Mouse (Mus musculus): ENCODE measurements around the gene Samd8. TPM values are rescaled to one million over a fixed set of nuclear protein-coding genes. Genes with fewer than 3 reads are reported as not detected.
A peak's percentile ranks its signal among the peaks of the same experiment; 100 is the strongest.

Gene Samd8
- total and polyA plus RNA-seq, 3 experiments = 5.4 to 9.5 (median 7.0) TPM

DNA sequence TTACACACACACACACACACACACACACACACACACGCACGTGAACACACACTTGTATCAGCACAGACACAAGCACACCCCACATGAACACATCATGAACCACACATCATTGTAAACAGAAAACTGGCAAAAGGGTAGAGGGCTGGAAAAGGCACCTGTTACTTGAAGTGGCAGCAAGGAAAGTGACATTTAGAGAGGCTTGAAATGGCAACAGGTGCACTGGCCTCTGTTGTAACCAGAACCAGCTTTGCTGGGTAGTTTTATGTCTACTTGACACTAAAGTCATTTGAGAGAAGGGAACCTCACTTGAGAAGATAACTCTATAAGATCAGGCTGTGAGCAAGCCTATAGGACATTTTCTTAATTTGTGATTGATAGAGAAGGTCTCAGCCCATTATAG is 59.1 kb downstream of the Samd8 start:
- Histone ChIP-seq H3K4me1 (ENCODE audit: control insufficient read depth in 1 of 2, insufficient read depth in 2 of 2) (peaks cover 14 to 41% of the 10 kb centered on the region in 2 experiments), H3K9me3 (replicated peaks; ENCODE audit: low read length) (no peaks in the 10 kb centered on the region), H3K79me2 (replicated peaks; ENCODE audit: control insufficient read depth, extremely low read depth, insufficient read depth, poor library complexity, severe bottlenecking) (no peaks in the 10 kb centered on the region), H3K9ac (ENCODE audit: insufficient read depth, low read depth) (no peak overlapping the region), H3K27ac (ENCODE audit: insufficient read depth, low read depth) (no peak overlapping the region), H3K4me3 (replicated peaks in 1 of 3; ENCODE audit: low read depth in 2 of 3, low read length in 2 of 3, poor library complexity in 1 of 3) (no peak overlapping the region), H3K36me3 (replicated peaks in 1 of 2; ENCODE audit: control insufficient read depth in 1 of 2, insufficient read depth in 1 of 2, low read length in 1 of 2) (no peaks in the 10 kb centered on the region), H3K4me2 (ENCODE audit: insufficient read depth, low read depth, poor library complexity, severe bottlenecking) (no peak overlapping the region), H3K27me3 (replicated peaks) (no peaks in the 10 kb centered on the region)
- dilution Hi-C loops (cut with MboI; ENCODE audit: extremely low pct_ligation_motif_present, extremely low pct_unique_long_range_greater_than_20kb, low sequenced_read_pairs) (no loop called here), in situ Hi-C loops (cut with MboI; ENCODE audit: low pct_ligation_motif_present, low pct_unique_long_range_greater_than_20kb, low sequenced_read_pairs) (no loop called here)
- TF ChIP-seq USF1 (IDR thresholded peaks at IDR 0.05; ENCODE audit: low read depth, low read length) = no peak
- TF ChIP-seq JUN (IDR thresholded peaks at IDR 0.05; ENCODE audit: insufficient read depth, low read depth, low read length) = no peak
- TF ChIP-seq MAZ (IDR thresholded peaks at IDR 0.05; ENCODE audit: low read depth, low read length) = no peak
- DNase-seq (ENCODE audit: extremely low read depth) = no peak

DNA sequence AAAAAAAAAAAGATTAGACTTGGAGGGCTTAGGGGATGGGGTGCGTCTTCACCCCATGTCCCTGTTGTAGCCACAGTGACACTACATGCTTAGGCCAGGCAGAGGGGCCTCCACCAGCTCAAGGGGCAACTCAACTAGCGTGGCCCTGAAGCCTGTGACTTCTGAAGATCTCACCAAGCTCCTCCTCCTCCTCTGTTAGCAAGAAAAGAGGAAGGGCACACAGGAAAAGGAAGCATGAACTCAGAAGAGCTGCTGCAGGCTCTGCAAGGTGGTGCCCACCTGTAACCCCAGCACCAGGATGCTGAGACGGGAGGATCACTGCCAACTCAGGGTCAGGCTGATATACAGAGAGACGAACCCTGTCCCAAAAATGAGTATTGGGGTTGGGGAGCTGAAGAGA is 61.0 kb downstream of the Samd8 start:
- Histone ChIP-seq H3K9ac (ENCODE audit: insufficient read depth, low read depth) (no peak overlapping the region), H3K36me3 (replicated peaks in 1 of 2; ENCODE audit: control insufficient read depth in 1 of 2, insufficient read depth in 1 of 2, low read length in 1 of 2) (no peaks in the 10 kb centered on the region), H3K9me3 (replicated peaks; ENCODE audit: low read length) (no peaks in the 10 kb centered on the region), H3K27me3 (replicated peaks) (no peaks in the 10 kb centered on the region), H3K4me3 (replicated peaks in 1 of 3; ENCODE audit: low read depth in 2 of 3, low read length in 2 of 3, poor library complexity in 1 of 3) (no peak overlapping the region), H3K4me2 (ENCODE audit: insufficient read depth, low read depth, poor library complexity, severe bottlenecking) (no peak overlapping the region), H3K79me2 (replicated peaks; ENCODE audit: control insufficient read depth, extremely low read depth, insufficient read depth, poor library complexity, severe bottlenecking) (no peaks in the 10 kb centered on the region), H3K27ac (ENCODE audit: insufficient read depth, low read depth) (no peak overlapping the region), H3K4me1 (ENCODE audit: control insufficient read depth in 1 of 2, insufficient read depth in 2 of 2) (peaks cover 13 to 36% of the 10 kb centered on the region in 2 experiments)
- dilution Hi-C loops (cut with MboI; ENCODE audit: extremely low pct_ligation_motif_present, extremely low pct_unique_long_range_greater_than_20kb, low sequenced_read_pairs) = no loop called here
- in situ Hi-C loops (cut with MboI; ENCODE audit: low pct_ligation_motif_present, low pct_unique_long_range_greater_than_20kb, low sequenced_read_pairs) = loop anchor here (5.0 kb wide), 1 partner anchor 41 kb away; no protein-coding TSS in a partner anchor
- no peak for TF ChIP-seq CHD2 (IDR thresholded peaks at IDR 0.05; ENCODE audit: low read length)
- no peak for TF ChIP-seq ZMIZ1 (IDR thresholded peaks at IDR 0.05; ENCODE audit: low read depth, low read length)
- no peak for TF ChIP-seq ETS1 (conservative IDR thresholded peaks at IDR 0.05; ENCODE audit: low read depth, low read length)
- no peak for TF ChIP-seq ELF1 (IDR thresholded peaks at IDR 0.05; ENCODE audit: low read depth, low read length)
- TF ChIP-seq CHD1 (IDR thresholded peaks at IDR 0.05; ENCODE audit: low read depth, low read length) = no peak
- TF ChIP-seq BHLHE40 (IDR thresholded peaks at IDR 0.05; ENCODE audit: low read depth, low read length) = no peak
- no peak for TF ChIP-seq MEF2A (IDR thresholded peaks at IDR 0.05; ENCODE audit: borderline replicate concordance, low read depth, low read length)
- no peak for TF ChIP-seq JUND (conservative IDR thresholded peaks at IDR 0.05; ENCODE audit: low read depth, low read length)
- no peak for TF ChIP-seq ZNF384 (IDR thresholded peaks at IDR 0.05; ENCODE audit: low read depth, low read length)
- no peak for TF ChIP-seq EP300 (IDR thresholded peaks at IDR 0.05; ENCODE audit: low read length)
- TF ChIP-seq SMC3 (IDR thresholded peaks at IDR 0.05; ENCODE audit: low read depth, low read length) = no peak
- no peak for TF ChIP-seq MAFK (IDR thresholded peaks at IDR 0.05; ENCODE audit: insufficient replicate concordance, low read length)
- TF ChIP-seq JUN (IDR thresholded peaks at IDR 0.05; ENCODE audit: insufficient read depth, low read depth, low read length) = no peak
- TF ChIP-seq POLR2AphosphoS2 (IDR thresholded peaks at IDR 0.05; ENCODE audit: low read depth, low read length) = no peak
- TF ChIP-seq MXI1 (IDR thresholded peaks at IDR 0.05; ENCODE audit: low read depth, low read length) = no peak
- no peak for TF ChIP-seq RCOR1 (conservative IDR thresholded peaks at IDR 0.05; ENCODE audit: low read depth, low read length)
- no peak for TF ChIP-seq RAD21 (IDR thresholded peaks at IDR 0.05; ENCODE audit: low read depth, low read length)
- TF ChIP-seq ZC3H11A (IDR thresholded peaks at IDR 0.05; ENCODE audit: low read depth, low read length) = no peak
- TF ChIP-seq E2F4 (IDR thresholded peaks at IDR 0.05; ENCODE audit: insufficient replicate concordance, low read depth, low read length) = no peak
- no peak for TF ChIP-seq MAZ (IDR thresholded peaks at IDR 0.05; ENCODE audit: low read depth, low read length)
- peak; percentile 46 for DNase-seq (ENCODE audit: extremely low read depth)
